Mouse (Mus musculus): ENCODE results near the gene Mapk7.

Gene Mapk7

GRCm38 (mm10) chr11:61494129-61494997, at the start of gene Mapk7:
Gene Mapk7, minus strand, starts transcription at chr11:61494406.
- DNase-seq (ENCODE audit: low spot score in 2 of 2), result peak; percentile 86 to 92

GRCm38 (mm10) chr11:61541106-61541505, 46.9 kb upstream of the Mapk7 start:
- no peak for DNase-seq (ENCODE audit: low spot score in 2 of 2)

- no peak for DNase-seq (ENCODE audit: low spot score in 2 of 2)
These were observed 46.4 kb upstream of the Mapk7 start for GRCm38 (mm10) chr11:61540642-61541041.

GRCm38 (mm10) chr11:61537362-61537761, 43.2 kb upstream of the Mapk7 start:
- no peak for DNase-seq (ENCODE audit: low spot score in 2 of 2)

GRCm38 (mm10) chr11:61536952-61537351, 42.7 kb upstream of the Mapk7 start:
- no peak for DNase-seq (ENCODE audit: low spot score in 2 of 2)

GRCm38 (mm10) chr11:61535530-61535929, 41.3 kb upstream of the Mapk7 start:
- DNase-seq (ENCODE audit: low spot score in 2 of 2), result no peak

- no peak for DNase-seq (ENCODE audit: low spot score in 2 of 2)
These were observed 39.4 kb upstream of the Mapk7 start for GRCm38 (mm10) chr11:61533571-61533970.

GRCm38 (mm10) chr11:61532820-61533219, 38.6 kb upstream of the Mapk7 start:
- DNase-seq (ENCODE audit: low spot score in 2 of 2), result no peak

- no peak for DNase-seq (ENCODE audit: low spot score in 2 of 2)
These were observed 35.1 kb upstream of the Mapk7 start for GRCm38 (mm10) chr11:61529268-61529713.

GRCm38 (mm10) chr11:61526872-61527271, 32.7 kb upstream of the Mapk7 start:
- no peak for DNase-seq (ENCODE audit: low spot score in 2 of 2)

- DNase-seq (ENCODE audit: low spot score in 2 of 2), result no peak
These were observed 25.4 kb upstream of the Mapk7 start for GRCm38 (mm10) chr11:61519484-61520107.

- no peak for DNase-seq (ENCODE audit: low spot score in 2 of 2)
These were observed 24.7 kb upstream of the Mapk7 start for GRCm38 (mm10) chr11:61518871-61519270.

GRCm38 (mm10) chr11:61517971-61518370, 23.8 kb upstream of the Mapk7 start:
- no peak for DNase-seq (ENCODE audit: low spot score in 2 of 2)

GRCm38 (mm10) chr11:61514953-61515352, 20.7 kb upstream of the Mapk7 start:
- DNase-seq (ENCODE audit: low spot score in 2 of 2), result peak in 1 of 2 experiments; percentile 12

- peak; percentile 74 to 86 for DNase-seq (ENCODE audit: low spot score in 2 of 2)
These were observed 10.6 kb upstream of the Mapk7 start, which contains the start of gene B9d1 for GRCm38 (mm10) chr11:61504713-61505257. Gene B9d1, plus strand, starts transcription at chr11:61505144.

GRCm38 (mm10) chr11:61503933-61504332, 9.7 kb upstream of the Mapk7 start:
- DNase-seq (ENCODE audit: low spot score in 2 of 2), result no peak

- DNase-seq (ENCODE audit: low spot score in 2 of 2), result no peak
These were observed 4.7 kb upstream of the Mapk7 start for GRCm38 (mm10) chr11:61498736-61499504.

GRCm38 (mm10) chr11:61497490-61497889, 3.3 kb upstream of the Mapk7 start:
- no peak for DNase-seq (ENCODE audit: low spot score in 2 of 2)

- no peak for DNase-seq (ENCODE audit: low spot score in 2 of 2)
These were observed 1.3 kb upstream of the Mapk7 start for GRCm38 (mm10) chr11:61495528-61495927.

GRCm38 (mm10) chr11:61493525-61494128, 579 bp downstream of the Mapk7 start:
- DNase-seq (ENCODE audit: low spot score in 2 of 2), result peak; percentile 21 to 26

- no peak for DNase-seq (ENCODE audit: low spot score in 2 of 2)
These were observed 1.3 kb downstream of the Mapk7 start for GRCm38 (mm10) chr11:61492749-61493401.
